Mouse (Mus musculus): ENCODE measurements around the gene Gm17087.

DNA sequence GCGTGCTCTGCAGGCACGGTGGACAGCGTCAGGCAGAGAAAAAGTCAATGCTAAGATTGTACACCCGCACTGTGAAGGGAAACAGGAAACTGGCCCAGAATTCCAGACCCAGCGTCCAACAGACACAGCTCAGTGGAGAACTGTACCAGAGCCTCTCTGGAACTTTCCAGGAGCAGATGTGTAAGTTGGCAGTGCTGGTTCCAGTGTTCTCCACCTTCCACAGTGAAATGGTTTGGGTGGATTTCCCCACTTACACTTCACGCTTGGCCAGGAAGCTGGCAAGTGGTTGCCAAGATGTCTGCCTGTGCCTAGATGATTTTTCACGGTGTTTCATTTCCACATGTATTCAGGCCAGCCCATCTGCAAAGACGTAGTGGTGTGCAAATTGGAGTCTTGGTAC, 8.8 kb downstream of the Gm17087 start:
- TF ChIP-seq MAX (IDR thresholded peaks at IDR 0.05; ENCODE audit: low read depth) (no peak), POLR2AphosphoS2 (IDR thresholded peaks at IDR 0.05; ENCODE audit: insufficient read length, low read depth) (no peak)
